Mouse (Mus musculus) heart, adult 2 months (tissue): ENCODE measurements around the gene Serpinb9b.

Source experiments
- CTCF ChIP-seq: fragments of 200-600 bp; IDR thresholded peaks from 2 replicates; pipeline ENCODE4 v1.8.1; 2022; ENCODE audit warnings: antibody characterized with exemption, mild to moderate bottlenecking, moderate library complexity
- EP300 ChIP-seq: fragments of 200-500 bp; IDR thresholded peaks from 2 replicates; pipeline ENCODE4 v1.6.1; 2011; ENCODE audit warnings: low read depth, low read length, control low read depth; ENCODE audit not compliant: insufficient read depth

- TF ChIP-seq CTCF (peak; percentile 56), EP300 (no peak)
These were observed 53.1 kb downstream of the Serpinb9b start for GRCm38 (mm10) chr13:33080356-33080755.
